Mouse (Mus musculus) spleen, embryonic (tissue): ENCODE results near the gene Pcsk5.

ENCODE experiments used
- CTCF ChIA-PET: fragments of 350-600 bp; sonication (Branson Sonifier 250); formaldehyde crosslinking; loops from one replicate; lab custom pipeline; 2022; lab: Charles Lee

Gene Pcsk5

GRCm38 (mm10) chr19:17397922-17398321 is 439.5 kb downstream of the Pcsk5 start:
- CTCF ChIA-PET, result no interaction called here

- CTCF ChIA-PET, result interaction anchor here (0.6 kb wide), 1 partner anchor 171 kb away, joined by 3 read pairs; no protein-coding TSS in a partner anchor
These were observed 440.6 kb downstream of the Pcsk5 start for GRCm38 (mm10) chr19:17396802-17397201.

GRCm38 (mm10) chr19:17393841-17394591 is 443.4 kb downstream of the Pcsk5 start, which contains the start of gene Rfk:
Gene Rfk (plus strand): TSS chr19:17394043.
- CTCF ChIA-PET, result no interaction called here

- CTCF ChIA-PET, result no interaction called here
These were observed 444.6 kb downstream of the Pcsk5 start for GRCm38 (mm10) chr19:17392866-17393265.

GRCm38 (mm10) chr19:17388404-17388803 is 449.0 kb downstream of the Pcsk5 start:
- CTCF ChIA-PET, result interaction anchor here (0.6 to 1.1 kb wide), 2 partner anchors 123 to 225 kb away, joined by 3 to 6 read pairs; no protein-coding TSS in a partner anchor

GRCm38 (mm10) chr19:17386424-17386823 is 451.0 kb downstream of the Pcsk5 start:
- CTCF ChIA-PET, result no interaction called here

GRCm38 (mm10) chr19:17385426-17385825 is 452.0 kb downstream of the Pcsk5 start:
- CTCF ChIA-PET, result no interaction called here

GRCm38 (mm10) chr19:17385022-17385421 is 452.4 kb downstream of the Pcsk5 start:
- CTCF ChIA-PET, result no interaction called here

- CTCF ChIA-PET, result no interaction called here
These were observed 454.5 kb downstream of the Pcsk5 start for GRCm38 (mm10) chr19:17382807-17383397.
